Mouse (Mus musculus): ENCODE data around the gene Sart3. TPM values are rescaled to one million over a fixed set of nuclear protein-coding genes. Genes with fewer than 3 reads are reported as not detected.
A peak's percentile ranks its signal among the peaks of the same experiment; 100 is the strongest.

Gene Sart3
- polyA plus RNA-seq, 1 experiment from 2014 or later: 59.2 TPM

DNA sequence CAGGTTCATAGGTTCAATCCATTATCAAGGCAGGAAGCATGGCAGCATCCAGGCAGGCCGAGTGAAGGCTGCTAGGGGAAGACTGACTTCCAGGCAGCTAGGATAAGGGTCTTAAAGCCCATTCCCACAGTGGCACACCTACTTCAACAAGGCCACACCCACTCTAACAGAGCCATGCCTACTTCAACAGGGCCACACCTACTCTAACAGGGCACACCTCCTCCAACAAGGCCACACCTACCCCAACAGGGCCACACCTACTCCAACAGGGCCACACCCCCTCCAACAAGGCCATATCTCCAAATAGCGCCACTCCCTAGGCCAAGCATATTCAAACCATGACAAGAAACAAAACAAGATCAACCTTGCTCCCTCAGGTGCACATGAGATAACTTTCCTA lies 59.4 kb downstream of the Sart3 start:
- Histone ChIP-seq H3K4me2 (no peak overlapping the region), H3K9ac (no peak overlapping the region), H3K4me1 (0 out of 2 replicates have a peak, but pooled peaks cover 2% of the 10 kb centered on the region), H3K27ac (no peak overlapping the region), H3K9me3 (replicated peaks) (no peaks in the 10 kb centered on the region), H3K36me3 (no peaks in the 10 kb centered on the region), H3K27me3 (no peaks in the 10 kb centered on the region), H3K4me3 (replicated peaks) (no peak overlapping the region)
- no peak for ATAC-seq (replicated peaks; ENCODE audit: low FRiP score)
- WGBS: 73% methylated on average over 2 of the region's 2 CpGs

DNA sequence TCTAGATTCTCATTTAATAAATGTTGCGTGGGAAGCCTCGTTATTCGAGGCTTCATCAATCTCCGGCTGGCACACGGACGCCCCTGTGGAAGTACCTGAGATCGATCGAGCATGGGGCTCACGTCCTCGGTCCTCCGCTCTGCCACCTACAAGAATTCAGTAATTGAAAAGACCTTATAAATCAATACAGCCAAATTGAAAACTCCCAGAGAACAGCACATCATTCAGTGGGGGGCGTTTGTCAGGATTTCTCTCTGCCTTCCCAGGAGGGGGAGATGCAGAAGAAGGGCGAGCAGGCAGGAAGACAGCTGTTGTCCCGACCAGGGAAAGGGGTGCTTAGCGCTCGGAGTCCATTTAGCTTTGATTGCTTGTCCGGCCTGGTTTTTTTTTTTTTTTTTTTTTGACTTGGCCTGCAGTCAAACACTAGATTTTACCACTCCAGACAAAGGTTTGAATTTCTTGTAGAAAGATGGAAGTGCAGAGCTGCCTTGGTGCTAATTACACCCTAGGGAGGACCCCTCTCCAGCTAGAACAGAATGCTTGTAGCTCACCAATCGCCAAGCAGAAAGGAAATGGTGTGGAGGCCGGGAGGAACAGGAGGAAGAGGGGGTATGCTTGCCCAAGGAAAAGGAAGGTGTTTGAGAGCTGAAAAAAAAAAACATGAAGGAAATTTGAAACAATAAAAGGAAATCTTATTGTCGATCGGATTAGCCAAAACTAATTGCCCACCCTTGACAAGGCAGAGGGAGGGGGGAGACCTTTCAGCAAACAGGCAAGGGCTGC lies 68.3 kb downstream of the Sart3 start:
- 38% methylated on average over 21 of the region's 21 CpGs for WGBS
- H3K4me1 ChIP-seq: 0 out of 2 replicates have a peak, but pooled peaks cover 8% of the 10 kb centered on the region

DNA sequence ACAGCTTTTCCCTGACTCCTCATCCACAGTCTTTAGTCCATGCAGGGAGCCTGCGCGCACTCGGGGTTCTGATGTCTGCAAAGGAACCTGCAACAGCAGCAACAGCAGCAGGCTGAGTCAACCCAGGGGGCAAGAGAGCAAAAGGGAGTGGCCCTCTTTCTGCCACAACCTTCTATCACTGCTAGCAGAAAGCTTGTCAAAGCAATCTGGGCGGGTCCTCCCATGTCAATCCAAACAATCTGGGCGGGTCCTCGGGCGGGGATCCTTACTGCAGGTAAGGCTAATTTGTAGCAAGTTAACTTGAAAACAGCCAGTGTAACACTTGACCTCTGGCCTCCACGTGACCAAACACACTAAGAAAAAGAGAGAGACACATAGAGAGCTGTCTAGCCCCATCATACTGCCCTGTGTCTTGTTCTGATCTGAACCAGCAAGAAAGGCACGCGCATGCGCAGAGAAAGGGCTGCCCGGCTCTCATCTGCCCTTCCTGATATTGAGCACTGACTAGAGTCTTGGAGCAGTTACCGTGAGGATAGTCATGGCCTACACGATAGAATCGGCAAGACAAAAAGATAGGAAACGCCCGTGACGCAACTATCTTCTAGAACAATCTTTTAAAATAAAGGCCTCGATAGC lies 71.8 kb downstream of the Sart3 start:
- no peak overlapping the region for H3K9ac ChIP-seq

More for the DNA sequence above, 68.3 kb downstream of the Sart3 start:
- H3K9ac ChIP-seq: no peak overlapping the region
- H3K27ac ChIP-seq: peak overlapping the region; percentile 38
- 0 out of 2 replicates have a peak, but pooled peaks cover 4% of the 10 kb centered on the region for H3K27me3 ChIP-seq
- H3K36me3 ChIP-seq: no peaks in the 10 kb centered on the region
- ATAC-seq (replicated peaks; ENCODE audit: low FRiP score): no peak
- H3K4me3 ChIP-seq (replicated peaks): no peak overlapping the region
- 0 out of 2 replicates have a peak overlapping the region, but pooled peaks have one; percentile 7 for H3K4me2 ChIP-seq
- no peaks in the 10 kb centered on the region for H3K9me3 ChIP-seq (replicated peaks)

DNA sequence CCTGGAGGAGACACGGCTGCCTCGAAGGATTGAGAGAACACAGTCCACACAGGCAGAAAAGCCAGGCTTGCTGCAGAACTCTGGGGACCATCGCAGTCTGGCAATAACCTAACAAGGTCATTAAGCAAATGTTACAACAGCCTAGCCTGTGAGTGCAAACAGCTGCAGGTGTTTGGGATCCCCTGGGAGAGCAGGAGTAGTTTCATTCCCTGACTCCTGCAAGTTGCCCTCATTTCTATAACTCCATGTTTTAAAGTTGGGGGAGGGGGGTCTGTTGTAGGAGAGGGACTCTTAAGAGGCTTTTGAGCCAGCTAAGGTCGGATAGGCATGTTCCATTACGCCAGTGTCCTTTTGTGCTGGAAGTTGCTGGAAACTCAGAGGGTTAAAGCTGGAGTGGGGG lies 77.9 kb downstream of the Sart3 start:
- Histone ChIP-seq H3K4me3 (replicated peaks) (no peak overlapping the region), H3K36me3 (no peaks in the 10 kb centered on the region), H3K4me2 (no peak overlapping the region), H3K27ac (no peak overlapping the region), H3K27me3 (no peaks in the 10 kb centered on the region), H3K4me1 (peaks cover 6% of the 10 kb centered on the region; the same call in 1 of the 2 replicates), H3K9ac (no peak overlapping the region), H3K9me3 (replicated peaks) (no peaks in the 10 kb centered on the region)
- no peak for ATAC-seq (replicated peaks; ENCODE audit: low FRiP score)
- 20% methylated on average over 5 of the region's 5 CpGs for WGBS

More for the DNA sequence above, 71.8 kb downstream of the Sart3 start:
- Histone ChIP-seq H3K9me3 (replicated peaks) (no peaks in the 10 kb centered on the region), H3K27ac (no peak overlapping the region), H3K27me3 (0 out of 2 replicates have a peak, but pooled peaks cover 2% of the 10 kb centered on the region), H3K4me1 (0 out of 2 replicates have a peak, but pooled peaks cover 8% of the 10 kb centered on the region), H3K36me3 (no peaks in the 10 kb centered on the region), H3K4me2 (no peak overlapping the region), H3K4me3 (replicated peaks) (no peak overlapping the region)
- ATAC-seq (replicated peaks; ENCODE audit: low FRiP score): no peak
- 78% methylated on average over 19 of the region's 19 CpGs for WGBS

DNA sequence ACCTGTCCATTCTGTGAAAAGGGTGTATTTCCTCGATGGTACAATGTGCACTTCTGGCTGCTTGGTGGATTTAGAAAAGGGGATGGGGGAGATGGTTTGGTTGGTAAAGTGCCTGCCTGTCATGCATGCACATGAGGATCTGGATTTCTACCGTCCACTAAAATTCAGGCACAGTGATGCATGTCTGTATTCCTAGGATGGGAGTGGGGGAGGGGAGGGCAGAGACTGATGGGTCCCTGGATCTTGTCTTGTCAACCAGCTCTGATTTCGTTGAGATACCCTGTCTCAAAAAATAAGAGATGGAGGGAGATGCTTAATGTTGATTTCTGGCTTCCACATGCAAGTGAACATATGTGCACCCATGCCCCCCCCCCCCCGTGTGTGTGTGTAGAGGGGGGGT lies 78.3 kb downstream of the Sart3 start:
- ATAC-seq (replicated peaks; ENCODE audit: low FRiP score): no peak
- no peaks in the 10 kb centered on the region for H3K27me3 ChIP-seq
- peaks cover 6% of the 10 kb centered on the region; the same call in 1 of the 2 replicates for H3K4me1 ChIP-seq
- no peaks in the 10 kb centered on the region for H3K36me3 ChIP-seq
- H3K9me3 ChIP-seq (replicated peaks): no peaks in the 10 kb centered on the region
- H3K4me2 ChIP-seq: no peak overlapping the region
- H3K9ac ChIP-seq: no peak overlapping the region
- no peak overlapping the region for H3K27ac ChIP-seq
- WGBS: 42% methylated on average over 4 of the region's 4 CpGs
- no peak overlapping the region for H3K4me3 ChIP-seq (replicated peaks)

DNA sequence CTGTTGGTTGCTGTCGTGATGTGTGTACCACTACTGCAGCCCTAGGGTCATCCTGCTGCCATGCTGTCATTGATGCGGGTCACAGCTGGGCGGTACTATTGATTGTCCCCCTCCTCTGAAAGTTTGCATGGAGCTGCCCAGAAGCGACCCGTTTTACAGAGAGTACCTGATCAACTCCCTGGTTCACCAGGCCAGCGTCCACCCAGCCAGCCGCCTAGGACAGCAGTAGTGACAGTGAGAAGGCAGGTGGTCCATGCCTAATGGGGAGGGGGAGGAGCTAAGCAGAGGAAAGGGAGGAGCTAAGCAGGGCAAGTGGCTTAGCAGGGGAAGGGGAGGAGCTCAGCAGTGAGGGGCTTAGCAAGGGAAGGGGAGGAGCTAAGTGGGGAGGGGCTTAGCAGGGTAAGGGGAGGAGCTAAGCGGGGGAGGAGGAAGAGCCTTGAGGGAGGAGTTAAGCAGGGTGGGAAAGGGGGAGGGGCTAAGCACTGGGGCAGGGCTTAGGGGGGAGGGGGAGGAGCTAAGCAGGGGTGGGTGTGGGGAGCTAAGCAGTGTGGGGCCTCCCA lies 79.0 kb downstream of the Sart3 start:
- peaks cover 6% of the 10 kb centered on the region; the same call in 1 of the 2 replicates for H3K4me1 ChIP-seq
- no peak overlapping the region for H3K27ac ChIP-seq
- H3K36me3 ChIP-seq: no peaks in the 10 kb centered on the region
- ATAC-seq (replicated peaks; ENCODE audit: low FRiP score): no peak
- WGBS: 83% methylated on average over 8 of the region's 8 CpGs
- no peaks in the 10 kb centered on the region for H3K9me3 ChIP-seq (replicated peaks)
- no peaks in the 10 kb centered on the region for H3K27me3 ChIP-seq
- no peak overlapping the region for H3K9ac ChIP-seq
- no peak overlapping the region for H3K4me3 ChIP-seq (replicated peaks)
- no peak overlapping the region for H3K4me2 ChIP-seq

Other genes with a start within 250 kb of the Sart3 start
- 5.0 and 6.0 TPM in 2 replicates for gene Cmklr1, start 122.1 kb downstream of the Sart3 start, polyA plus RNA-seq (2015; fragmentation: Nextera tagmentation; extraction: Ambion mirVana)
- gene 1700069L16Rik, start 47.7 kb downstream of the Sart3 start, polyA plus RNA-seq (2015; fragmentation: Nextera tagmentation; extraction: Ambion mirVana): not detected in 2 replicates
- 4.8 and 6.1 TPM in 2 replicates for gene Ficd, start 36.7 kb downstream of the Sart3 start, polyA plus RNA-seq (2015; fragmentation: Nextera tagmentation; extraction: Ambion mirVana)
- gene Iscu, start 238 bp upstream of the Sart3 start, polyA plus RNA-seq (2015; fragmentation: Nextera tagmentation; extraction: Ambion mirVana): 104 and 112 TPM in 2 replicates
- 50.4 and 52.1 TPM in 2 replicates for gene Tmem119, start 28.0 kb upstream of the Sart3 start, polyA plus RNA-seq (2015; fragmentation: Nextera tagmentation; extraction: Ambion mirVana)
- gene Selplg, start 60.1 kb upstream of the Sart3 start, polyA plus RNA-seq (2015; fragmentation: Nextera tagmentation; extraction: Ambion mirVana): 1.5 and 2.2 TPM in 2 replicates
- gene Coro1c, start 136.2 kb upstream of the Sart3 start, polyA plus RNA-seq (2015; fragmentation: Nextera tagmentation; extraction: Ambion mirVana): 105 and 119 TPM in 2 replicates
- gene Ssh1, start 221.4 kb upstream of the Sart3 start, polyA plus RNA-seq (2015; fragmentation: Nextera tagmentation; extraction: Ambion mirVana): 14.7 and 18.3 TPM in 2 replicates
- 14.2 and 14.9 TPM in 2 replicates for gene Dao, start 231.2 kb upstream of the Sart3 start, polyA plus RNA-seq (2015; fragmentation: Nextera tagmentation; extraction: Ambion mirVana)